Mouse (Mus musculus): ENCODE results near the gene Olfr924. TPM values are rescaled to one million over a fixed set of nuclear protein-coding genes. Genes with fewer than 3 reads are reported as not detected.

Olfr924 gene
- polyA plus RNA-seq, 1 experiment from 2014 or later, result not detected

Other genes starting within 250 kb of the Olfr924 start
- gene Olfr914, start 239.3 kb upstream of the Olfr924 start, polyA plus RNA-seq (2014; fragmentation: Nextera tagmentation; extraction: Ambion mirVana), result not detected in 2 replicates
- not detected in 2 replicates for gene Olfr916, start 184.6 kb upstream of the Olfr924 start, polyA plus RNA-seq (2014; fragmentation: Nextera tagmentation; extraction: Ambion mirVana)
- gene Olfr917, start 178.6 kb upstream of the Olfr924 start, polyA plus RNA-seq (2014; fragmentation: Nextera tagmentation; extraction: Ambion mirVana), result not detected in 2 replicates
- not detected in 2 replicates for gene Olfr918, start 169.8 kb upstream of the Olfr924 start, polyA plus RNA-seq (2014; fragmentation: Nextera tagmentation; extraction: Ambion mirVana)
- gene Olfr919, start 140.8 kb upstream of the Olfr924 start, polyA plus RNA-seq (2014; fragmentation: Nextera tagmentation; extraction: Ambion mirVana), result not detected in 2 replicates
- gene Vwa5a, start 126.2 kb upstream of the Olfr924 start, polyA plus RNA-seq (2014; fragmentation: Nextera tagmentation; extraction: Ambion mirVana), result 7.0 and 10.8 TPM in 2 replicates
- 0.06 TPM in 1 of 2 replicates, not detected in the other for gene Olfr920, start 92.2 kb upstream of the Olfr924 start, polyA plus RNA-seq (2014; fragmentation: Nextera tagmentation; extraction: Ambion mirVana)
- not detected in 2 replicates for gene Olfr921, start 71.4 kb upstream of the Olfr924 start, polyA plus RNA-seq (2014; fragmentation: Nextera tagmentation; extraction: Ambion mirVana)
- not detected in 2 replicates for gene Olfr922, start 29.8 kb upstream of the Olfr924 start, polyA plus RNA-seq (2014; fragmentation: Nextera tagmentation; extraction: Ambion mirVana)
- not detected in 2 replicates for gene Olfr923, start 17.9 kb upstream of the Olfr924 start, polyA plus RNA-seq (2014; fragmentation: Nextera tagmentation; extraction: Ambion mirVana)
- not detected in 2 replicates for gene Olfr26, start 10.6 kb downstream of the Olfr924 start, polyA plus RNA-seq (2014; fragmentation: Nextera tagmentation; extraction: Ambion mirVana)
- not detected in 2 replicates for gene Olfr926, start 32.7 kb downstream of the Olfr924 start, polyA plus RNA-seq (2014; fragmentation: Nextera tagmentation; extraction: Ambion mirVana)
- gene Olfr930, start 85.4 kb downstream of the Olfr924 start, polyA plus RNA-seq (2014; fragmentation: Nextera tagmentation; extraction: Ambion mirVana), result not detected in 2 replicates
- gene Olfr933, start 127.9 kb downstream of the Olfr924 start, polyA plus RNA-seq (2014; fragmentation: Nextera tagmentation; extraction: Ambion mirVana), result not detected in 2 replicates
- gene Olfr934, start 143.9 kb downstream of the Olfr924 start, polyA plus RNA-seq (2014; fragmentation: Nextera tagmentation; extraction: Ambion mirVana), result not detected in 2 replicates
- not detected in 2 replicates for gene Olfr935, start 155.2 kb downstream of the Olfr924 start, polyA plus RNA-seq (2014; fragmentation: Nextera tagmentation; extraction: Ambion mirVana)
- gene Olfr146, start 178.9 kb downstream of the Olfr924 start, polyA plus RNA-seq (2014; fragmentation: Nextera tagmentation; extraction: Ambion mirVana), result not detected in 2 replicates
- not detected in 2 replicates for gene Olfr937, start 220.5 kb downstream of the Olfr924 start, polyA plus RNA-seq (2014; fragmentation: Nextera tagmentation; extraction: Ambion mirVana)
- not detected in 2 replicates for gene Olfr938, start 234.4 kb downstream of the Olfr924 start, polyA plus RNA-seq (2014; fragmentation: Nextera tagmentation; extraction: Ambion mirVana)